Mouse (Mus musculus) E14TG2a.4 (cell line): ENCODE results near the gene Mlxip.

Experiments used
- CTCF ChIP-seq: conservative IDR thresholded peaks from 2 replicates; pipeline ENCODE4 v1.5.1; 2014; ENCODE audit warnings: low read length
- NANOG ChIP-seq: IDR thresholded peaks from 2 replicates; pipeline ENCODE4 v1.6.1; 2014; ENCODE audit warnings: borderline replicate concordance, low read length, mixed read lengths
- POU5F1 ChIP-seq: IDR thresholded peaks from 2 replicates; pipeline ENCODE4 v1.6.1; 2014; ENCODE audit warnings: low read length, borderline replicate concordance

- TF ChIP-seq CTCF (no peak), POU5F1 (no peak), NANOG (no peak)
Observed at GRCm38 (mm10) chr5:123408176-123408575, 13.6 kb downstream of the Mlxip start.
